Mouse (Mus musculus) c-Kit-positive CD71-positive TER-119-positive erythroid progenitor cells, embryonic 14.5 days (primary cell): Measurements from ENCODE around the gene Csf3r.
"Not testable (repeated sequence)": the region's sequence is repeated elsewhere in the genome, so short reads cannot be mapped to it uniquely, and the experiment has no call there.

Source experiments
- DNase-seq: peaks from one replicate; pipeline ENCODE4 v3.0.0-alpha.2; 2013; ENCODE audit warnings: low spot score

The Csf3r gene

GRCm38 (mm10) chr4:126024303-126024900 is at the start of gene Csf3r:
Csf3r (plus strand) TSS chr4:126024550.
- no peak for DNase-seq

GRCm38 (mm10) chr4:125977768-125978167 is 46.6 kb upstream of the Csf3r start:
- no peak for DNase-seq

DNA sequence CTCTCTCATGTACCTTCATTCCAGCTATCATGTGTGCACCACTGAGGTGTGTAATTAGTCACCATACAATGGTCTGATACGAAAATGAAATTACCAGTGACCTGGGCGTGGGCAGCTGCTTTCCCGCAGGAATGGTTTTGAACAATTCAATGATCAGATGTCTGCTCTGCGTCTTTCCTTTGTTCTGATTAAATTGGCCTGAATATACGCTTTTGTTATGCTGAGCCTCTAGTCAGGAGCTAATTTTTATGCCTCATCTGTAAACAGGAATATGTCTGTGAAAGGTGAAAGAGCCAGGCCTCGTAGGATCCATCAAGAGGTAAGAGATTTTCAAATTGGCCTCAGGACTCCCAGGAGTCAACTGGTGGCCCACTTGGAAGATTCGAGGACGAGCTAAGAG is 41.1 kb upstream of the Csf3r start:
- no peak for DNase-seq

DNA sequence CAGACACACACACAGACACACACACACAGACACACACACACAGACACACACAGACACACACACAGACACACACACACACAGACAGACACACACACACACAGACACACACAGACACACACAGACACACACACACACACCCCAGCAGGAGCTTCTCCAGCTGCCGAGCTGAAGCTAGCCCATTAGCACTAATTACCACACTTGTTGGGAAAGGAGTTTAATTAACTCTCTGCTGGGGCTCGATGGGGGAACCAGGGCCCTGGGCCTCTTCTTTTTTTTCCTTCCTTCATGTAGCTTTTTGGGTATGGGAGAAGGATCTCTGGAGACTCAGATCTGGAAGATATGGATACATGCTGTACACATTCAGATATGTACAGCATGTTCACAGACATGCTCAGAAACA is 38.6 kb upstream of the Csf3r start:
- not testable (repeated sequence) for DNase-seq

- no peak for DNase-seq
Observed at GRCm38 (mm10) chr4:125987071-125987470, 37.3 kb upstream of the Csf3r start.

DNA sequence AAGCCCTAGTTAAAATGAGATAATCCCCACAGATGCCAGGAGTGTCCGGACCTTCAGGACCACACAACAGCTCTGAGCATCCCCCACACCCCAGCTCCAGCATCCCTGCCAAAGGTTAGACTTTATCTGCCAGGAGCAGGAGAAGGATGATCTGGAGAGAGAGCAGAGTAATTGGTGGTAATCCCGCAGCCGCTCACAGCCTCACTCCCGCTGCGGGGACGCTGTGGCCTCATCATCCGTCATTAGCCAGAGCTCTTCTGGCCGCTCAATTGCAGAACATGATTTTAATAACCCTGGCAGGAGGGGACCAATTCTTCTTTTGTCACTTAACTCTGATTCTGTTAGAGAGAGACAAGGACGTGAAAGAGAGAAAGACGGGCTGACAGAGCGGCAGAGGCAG is 35.3 kb upstream of the Csf3r start:
- DNase-seq = no peak

DNA sequence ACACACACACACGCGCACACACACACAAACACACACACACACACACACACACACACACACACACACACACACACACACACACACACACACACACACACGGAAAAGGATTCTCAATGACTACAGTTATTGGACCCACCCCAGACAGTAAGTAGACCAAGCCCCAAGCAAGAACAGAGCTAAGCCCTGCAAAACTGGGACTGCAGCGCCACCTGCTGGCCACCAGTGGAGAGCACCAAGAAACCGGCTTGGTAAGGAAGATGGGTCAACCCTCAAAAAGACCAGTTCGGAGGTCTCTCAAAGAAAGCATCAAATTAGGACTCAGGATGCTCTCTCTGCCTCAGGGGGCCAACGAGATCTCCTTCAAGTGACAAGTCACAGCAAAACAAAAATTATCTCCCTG is 34.2 kb upstream of the Csf3r start:
- peak; percentile 51 for DNase-seq

DNA sequence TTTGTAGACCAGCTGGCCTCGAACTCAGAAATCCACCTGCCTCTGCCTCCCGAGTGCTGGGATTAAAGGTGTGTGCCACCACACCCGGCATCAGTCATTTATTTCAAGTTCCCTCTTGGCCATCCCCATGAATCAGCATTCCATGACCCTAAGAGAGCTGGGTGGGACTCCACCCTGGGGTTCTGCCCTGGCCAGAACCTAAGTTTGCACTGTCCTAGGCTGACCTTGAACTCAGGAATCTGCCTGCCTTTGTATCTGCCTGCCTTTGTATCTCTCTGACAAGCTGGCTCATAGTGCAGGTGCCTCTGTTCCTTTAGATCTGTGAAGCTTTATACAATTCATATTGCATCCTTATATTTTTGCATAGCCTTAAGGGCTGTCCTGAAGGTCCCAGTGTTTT is 32.1 kb upstream of the Csf3r start:
- DNase-seq = no peak

- DNase-seq = no peak
Observed at GRCm38 (mm10) chr4:125992906-125993305, 31.4 kb upstream of the Csf3r start.

- peak; percentile 4 for DNase-seq
Observed at GRCm38 (mm10) chr4:125996576-125996975, 27.8 kb upstream of the Csf3r start.

GRCm38 (mm10) chr4:125997826-125998225 is 26.5 kb upstream of the Csf3r start:
- DNase-seq = no peak

- DNase-seq = no peak
Observed at GRCm38 (mm10) chr4:126001311-126002199, 22.8 kb upstream of the Csf3r start.

DNA sequence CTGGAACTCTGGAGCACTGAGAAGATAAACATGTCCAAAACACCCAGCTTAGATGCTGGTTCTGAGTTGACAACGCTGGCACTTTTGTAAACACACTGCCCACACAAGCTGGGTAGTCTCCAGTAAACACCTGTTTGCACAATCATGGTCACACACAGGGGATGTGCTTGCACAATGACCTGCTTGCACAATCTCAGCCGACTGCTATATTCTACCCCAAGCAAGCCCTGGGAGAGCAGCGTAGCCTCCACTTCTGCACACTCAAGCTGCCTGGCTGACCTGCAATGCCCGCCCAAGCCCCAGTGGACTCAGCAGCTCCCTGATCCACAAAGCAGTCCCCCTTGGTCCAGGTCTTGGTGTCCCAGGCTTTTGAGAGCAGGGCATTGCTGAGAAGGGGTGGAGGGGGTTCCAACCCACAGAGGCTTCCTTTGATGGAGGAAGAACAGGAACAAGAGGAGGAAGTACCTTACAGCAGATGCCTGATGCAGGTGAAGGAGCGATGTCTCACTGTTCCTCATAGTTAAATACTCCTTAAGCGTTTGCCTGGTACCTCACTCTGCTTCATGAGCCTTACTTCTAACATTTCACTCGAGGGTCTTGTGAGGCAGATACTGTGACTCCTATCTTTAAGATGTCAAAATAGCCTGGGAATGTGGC is 6.5 kb upstream of the Csf3r start:
- no peak for DNase-seq

- DNase-seq = no peak
Observed at GRCm38 (mm10) chr4:126018966-126019538, 5.3 kb upstream of the Csf3r start.

DNA sequence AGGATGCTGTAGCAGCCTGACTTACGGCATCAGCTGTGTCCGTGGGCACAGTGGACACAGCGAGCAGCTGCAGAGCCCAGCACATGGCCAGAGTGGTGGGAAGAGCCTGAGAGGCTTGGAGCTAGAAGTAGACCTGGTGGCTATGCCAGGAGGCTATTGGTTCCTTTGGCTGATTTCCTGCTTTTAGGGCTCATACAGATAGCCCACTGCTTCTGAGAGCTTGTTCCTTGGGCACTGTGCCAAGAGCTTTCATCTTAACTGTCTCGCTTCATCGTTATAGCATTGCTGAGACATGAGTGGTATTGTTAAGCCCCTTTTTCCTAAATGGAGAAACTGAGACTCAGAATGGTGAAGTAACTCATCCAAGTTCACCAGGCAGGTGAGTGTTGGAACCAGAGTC is 1.5 kb downstream of the Csf3r start:
- DNase-seq = no peak

DNA sequence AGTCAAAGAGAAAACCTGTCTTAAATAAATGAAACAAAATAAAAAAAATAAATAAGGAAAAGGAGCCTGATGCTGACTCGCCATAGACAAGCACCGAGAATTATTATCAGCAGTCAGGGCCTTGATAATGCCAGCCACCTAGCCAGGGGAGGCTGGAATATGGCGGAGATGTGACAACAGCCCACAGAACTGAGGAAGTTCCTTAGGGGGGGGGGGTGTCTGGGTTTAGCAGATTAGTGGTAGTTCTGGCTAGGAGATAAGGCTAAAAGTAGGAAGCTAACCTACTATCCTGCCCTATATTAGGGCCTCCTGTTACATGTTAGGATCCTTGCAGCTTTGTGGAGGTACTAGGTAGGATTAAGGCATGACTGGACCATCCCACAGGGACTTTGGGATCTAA is 3.6 kb downstream of the Csf3r start:
- no peak for DNase-seq

DNA sequence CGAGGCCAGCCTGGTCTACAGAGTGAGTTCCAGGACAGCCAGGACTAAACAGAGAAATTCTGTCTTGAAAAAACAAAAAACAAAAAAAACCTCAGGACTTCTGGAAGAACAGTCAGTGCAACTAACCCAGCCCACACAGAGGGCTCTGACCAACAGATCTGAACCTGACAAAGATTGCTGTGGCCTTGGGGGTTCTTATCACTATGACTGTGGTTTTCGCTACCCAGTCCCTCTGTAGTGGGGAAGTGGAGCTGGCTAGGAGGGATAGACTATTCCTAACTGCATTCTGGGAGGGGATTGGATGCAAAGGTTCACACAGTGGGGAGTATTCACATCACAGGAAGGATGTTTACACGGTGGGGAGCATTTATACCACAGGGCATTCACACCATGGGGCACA is 4.7 kb downstream of the Csf3r start:
- DNase-seq = no peak

DNA sequence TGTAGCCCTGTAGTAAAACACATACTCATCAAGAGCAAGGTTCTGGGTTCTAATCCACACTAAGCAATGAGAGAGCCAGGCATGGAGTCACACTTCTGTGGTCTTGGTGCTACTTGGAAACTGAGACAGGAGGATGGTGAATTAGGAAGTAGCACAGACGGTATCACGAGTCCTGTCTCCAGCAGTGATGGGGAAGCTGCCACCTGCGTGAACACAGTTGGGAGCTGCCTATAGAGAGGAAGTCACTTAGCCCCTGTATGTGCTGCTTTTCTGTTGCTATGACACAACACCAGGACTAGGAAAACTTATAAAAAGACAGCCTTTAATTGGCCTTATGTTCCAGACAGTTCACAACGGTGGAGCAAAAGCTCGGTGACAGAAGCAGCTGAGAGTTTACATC is 6.4 kb downstream of the Csf3r start:
- no peak for DNase-seq

- DNase-seq = no peak
Observed at GRCm38 (mm10) chr4:126035413-126035812, 11.1 kb downstream of the Csf3r start.

DNA sequence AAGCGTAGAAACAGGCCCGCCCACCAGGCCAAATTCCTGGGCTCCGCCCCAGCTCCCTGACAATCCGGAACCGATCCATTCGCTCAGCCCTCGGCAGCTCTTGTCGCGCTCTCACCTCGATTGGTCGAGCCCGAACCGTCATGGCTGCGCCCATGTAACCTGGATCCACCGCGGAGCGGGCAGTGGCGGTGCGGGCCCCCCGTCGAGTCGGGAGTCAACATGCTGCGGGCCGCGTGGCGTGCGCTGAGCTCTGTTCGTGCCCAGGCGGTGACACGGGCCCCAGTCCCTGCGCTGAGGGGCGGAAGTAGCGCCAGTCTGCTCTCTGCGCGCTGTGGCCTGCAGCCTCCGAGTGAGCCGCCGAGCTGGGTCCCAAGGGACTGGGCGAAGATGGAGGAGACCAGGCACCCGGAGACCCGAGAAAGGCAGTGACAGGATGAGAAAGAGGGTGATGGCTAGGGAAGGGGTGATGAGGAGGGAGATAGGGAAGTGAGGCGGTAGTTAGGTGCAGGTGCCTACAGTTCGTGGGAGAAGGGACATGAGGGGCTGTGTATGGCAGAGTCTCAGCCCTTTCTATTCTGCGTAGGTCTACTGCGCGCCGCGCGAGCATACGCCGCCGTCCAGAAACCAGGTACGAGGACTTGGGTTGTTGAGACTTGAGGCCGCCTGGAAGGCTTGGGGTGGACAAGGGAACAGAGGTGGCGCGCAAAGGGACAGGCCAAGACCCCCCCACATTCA is 22.7 kb downstream of the Csf3r start, which contains the start of gene Mrps15:
TSS of gene Mrps15 (plus strand) at position 75 of the 735 bp plus-strand sequence.
- peak; percentile 84 for DNase-seq

- no peak for DNase-seq
Observed at GRCm38 (mm10) chr4:126051617-126052016, 27.3 kb downstream of the Csf3r start.
